Mouse (Mus musculus) forebrain, embryonic 15.5 days (tissue): ENCODE data around the gene Lnpep. TPM values are rescaled to one million over a fixed set of nuclear protein-coding genes. Genes with fewer than 3 reads are reported as not detected.

ENCODE experiments used
- ATAC-seq: fragments of 200-750 bp; cut with Nextera tagmentation; replicated peaks from 2 replicates; pipeline ENCODE4 v1.8.0; 2017; ENCODE audit warnings: mild to moderate bottlenecking, moderate TSS enrichment, moderate library complexity
- H3K27ac ChIP-seq: fragments of 300-500 bp; sonication (generic); replicated peaks from 2 replicates; pipeline ENCODE4 v1.5.1; 2015; ENCODE audit warnings: mild to moderate bottlenecking, inconsistent platforms
- H3K27me3 ChIP-seq: fragments of 300-500 bp; sonication (generic); 2 replicates; pipeline ENCODE4 v1.6.1; 2015; ENCODE audit warnings: inconsistent platforms
- H3K36me3 ChIP-seq: fragments of 300-500 bp; sonication (generic); 2 replicates; pipeline ENCODE4 v1.6.1; 2015; ENCODE audit warnings: mild to moderate bottlenecking, inconsistent platforms
- H3K4me1 ChIP-seq: fragments of 300-500 bp; sonication (generic); 2 replicates; pipeline ENCODE4 v1.6.1; 2015; ENCODE audit warnings: inconsistent platforms
- H3K4me2 ChIP-seq: fragments of 300-500 bp; sonication (generic); replicated peaks from 2 replicates; pipeline ENCODE4 v1.6.1; 2015; ENCODE audit warnings: mild to moderate bottlenecking, inconsistent platforms
- H3K4me3 ChIP-seq: fragments of 300-500 bp; sonication (generic); 2 replicates; pipeline ENCODE4 v1.5.1; 2015; ENCODE audit warnings: mild to moderate bottlenecking, inconsistent platforms
- H3K9ac ChIP-seq: fragments of 300-500 bp; sonication (generic); replicated peaks from 2 replicates; pipeline ENCODE4 v1.6.1; 2015; ENCODE audit warnings: mild to moderate bottlenecking, inconsistent platforms
- H3K9me3 ChIP-seq: fragments of 300-500 bp; sonication (generic); 2 replicates; pipeline ENCODE4 v1.6.1; 2016; ENCODE audit warnings: inconsistent platforms
- WGBS: fragments of 180-500 bp; shearing (Covaris S2); methylation state at CpG from one replicate; pipeline ENCODE4 v1.1.7; 2015; ENCODE audit warnings: mixed read lengths; 5-methylcytosine and 5-hydroxymethylcytosine counted together
- polyA plus RNA-seq: library from polyadenylated mRNA; unstranded; fragments of >200 nt; fragmentation: Nextera tagmentation; extraction: Ambion mirVana; gene quantifications from 2 replicates; pipeline ENCODE4 v1.2.1, GENCODE M21; 2015

Lnpep gene
- polyA plus RNA-seq, 1 experiment from 2014 or later, result 9.6 TPM

GRCm38 (mm10) chr17:17604554-17604953 is 20.3 kb downstream of the Lnpep start:
- H3K9ac ChIP-seq, result no peak overlapping the region
- H3K4me3 ChIP-seq, result no peak overlapping the region
- WGBS, result 83% methylated on average over 2 of the region's 2 CpGs
- H3K27me3 ChIP-seq, result no peaks in the 10 kb centered on the region
- H3K4me1 ChIP-seq, result peaks cover 43% of the 10 kb centered on the region
- H3K27ac ChIP-seq, result no peak overlapping the region
- no peak for ATAC-seq
- H3K36me3 ChIP-seq, result no peaks in the 10 kb centered on the region
- H3K4me2 ChIP-seq, result no peak overlapping the region
- no peaks in the 10 kb centered on the region for H3K9me3 ChIP-seq

- 84% methylated on average over 3 of the region's 3 CpGs for WGBS
- no peaks in the 10 kb centered on the region for H3K36me3 ChIP-seq
- H3K9ac ChIP-seq, result no peak overlapping the region
- H3K4me2 ChIP-seq, result no peak overlapping the region
- H3K27me3 ChIP-seq, result no peaks in the 10 kb centered on the region
- H3K9me3 ChIP-seq, result no peaks in the 10 kb centered on the region
- H3K4me1 ChIP-seq, result peaks cover 40% of the 10 kb centered on the region
- H3K4me3 ChIP-seq, result no peak overlapping the region
- no peak overlapping the region for H3K27ac ChIP-seq
- no peak for ATAC-seq
These were observed 21.2 kb downstream of the Lnpep start for GRCm38 (mm10) chr17:17603609-17604008.

GRCm38 (mm10) chr17:17602786-17603185 is 22.1 kb downstream of the Lnpep start:
- Histone ChIP-seq H3K4me3 (no peak overlapping the region), H3K4me2 (no peak overlapping the region), H3K36me3 (no peaks in the 10 kb centered on the region), H3K4me1 (peaks cover 33% of the 10 kb centered on the region), H3K27me3 (no peaks in the 10 kb centered on the region), H3K27ac (0 out of 2 replicates have a peak overlapping the region, but pooled peaks have one; percentile 42), H3K9ac (no peak overlapping the region), H3K9me3 (no peaks in the 10 kb centered on the region)
- no peak for ATAC-seq

- no peaks in the 10 kb centered on the region for H3K9me3 ChIP-seq
- no peak overlapping the region for H3K4me3 ChIP-seq
- no peak overlapping the region for H3K9ac ChIP-seq
- peak overlapping the region; percentile 42 for H3K27ac ChIP-seq
- no peaks in the 10 kb centered on the region for H3K36me3 ChIP-seq
- peak; percentile 77 for ATAC-seq
- no peaks in the 10 kb centered on the region for H3K27me3 ChIP-seq
- WGBS, result 27% methylated on average over 4 of the region's 4 CpGs
- H3K4me2 ChIP-seq, result no peak overlapping the region
- H3K4me1 ChIP-seq, result peaks cover 28% of the 10 kb centered on the region
These were observed 22.5 kb downstream of the Lnpep start for GRCm38 (mm10) chr17:17602330-17602729.

- H3K9me3 ChIP-seq, result no peaks in the 10 kb centered on the region
- peaks cover 28% of the 10 kb centered on the region for H3K4me1 ChIP-seq
- H3K36me3 ChIP-seq, result no peaks in the 10 kb centered on the region
- H3K27ac ChIP-seq, result peak overlapping the region; percentile 49
- ATAC-seq, result peak; percentile 85
- H3K27me3 ChIP-seq, result no peaks in the 10 kb centered on the region
- no peak overlapping the region for H3K4me3 ChIP-seq
- no peak overlapping the region for H3K9ac ChIP-seq
- 30% methylated on average over 3 of the region's 3 CpGs for WGBS
- H3K4me2 ChIP-seq, result no peak overlapping the region
These were observed 24.0 kb downstream of the Lnpep start for GRCm38 (mm10) chr17:17600804-17601252.

GRCm38 (mm10) chr17:17600001-17600400 is 24.8 kb downstream of the Lnpep start:
- H3K36me3 ChIP-seq, result no peaks in the 10 kb centered on the region
- H3K4me3 ChIP-seq, result no peak overlapping the region
- ATAC-seq, result no peak
- 58% methylated on average over 1 of the region's 1 CpGs for WGBS
- peaks cover 28% of the 10 kb centered on the region for H3K4me1 ChIP-seq
- no peak overlapping the region for H3K9ac ChIP-seq
- no peak overlapping the region for H3K4me2 ChIP-seq
- H3K27ac ChIP-seq, result peak overlapping the region; percentile 29; the same call in 1 of the 2 replicates
- no peaks in the 10 kb centered on the region for H3K9me3 ChIP-seq
- H3K27me3 ChIP-seq, result no peaks in the 10 kb centered on the region

- Histone ChIP-seq H3K4me1 (peaks cover 26% of the 10 kb centered on the region), H3K9me3 (no peaks in the 10 kb centered on the region), H3K4me2 (no peak overlapping the region), H3K27me3 (no peaks in the 10 kb centered on the region), H3K9ac (no peak overlapping the region), H3K36me3 (no peaks in the 10 kb centered on the region), H3K4me3 (no peak overlapping the region), H3K27ac (no peak overlapping the region)
- WGBS, result 95% methylated on average over 2 of the region's 2 CpGs
- no peak for ATAC-seq
These were observed 26.5 kb downstream of the Lnpep start for GRCm38 (mm10) chr17:17598355-17598754.

- H3K27ac ChIP-seq, result no peak overlapping the region
- no peaks in the 10 kb centered on the region for H3K36me3 ChIP-seq
- H3K4me3 ChIP-seq, result no peak overlapping the region
- no peaks in the 10 kb centered on the region for H3K27me3 ChIP-seq
- H3K4me1 ChIP-seq, result no peaks in the 10 kb centered on the region
- no peak overlapping the region for H3K9ac ChIP-seq
- H3K4me2 ChIP-seq, result no peak overlapping the region
- 49% methylated on average over 1 of the region's 1 CpGs for WGBS
- no peak for ATAC-seq
- no peaks in the 10 kb centered on the region for H3K9me3 ChIP-seq
These were observed 31.9 kb downstream of the Lnpep start for GRCm38 (mm10) chr17:17592926-17593325.

GRCm38 (mm10) chr17:17587333-17588047 is 37.4 kb downstream of the Lnpep start:
- Histone ChIP-seq H3K9ac (no peak overlapping the region), H3K4me1 (no peaks in the 10 kb centered on the region), H3K27me3 (no peaks in the 10 kb centered on the region), H3K4me3 (no peak overlapping the region), H3K27ac (no peak overlapping the region), H3K9me3 (no peaks in the 10 kb centered on the region), H3K4me2 (no peak overlapping the region), H3K36me3 (no peaks in the 10 kb centered on the region)
- 73% methylated on average over 7 of the region's 7 CpGs for WGBS
- ATAC-seq, result no peak

- WGBS, result 94% methylated on average over 4 of the region's 4 CpGs
- H3K9me3 ChIP-seq, result no peaks in the 10 kb centered on the region
- no peak overlapping the region for H3K4me3 ChIP-seq
- no peak overlapping the region for H3K4me2 ChIP-seq
- no peak for ATAC-seq
- H3K27me3 ChIP-seq, result no peaks in the 10 kb centered on the region
- no peaks in the 10 kb centered on the region for H3K4me1 ChIP-seq
- H3K36me3 ChIP-seq, result no peaks in the 10 kb centered on the region
- no peak overlapping the region for H3K9ac ChIP-seq
- H3K27ac ChIP-seq, result no peak overlapping the region
These were observed 39.7 kb downstream of the Lnpep start for GRCm38 (mm10) chr17:17585115-17585514.

- Histone ChIP-seq H3K36me3 (peaks cover under 1% of the 10 kb centered on the region; the same call in 1 of the 2 replicates), H3K27ac (no peak overlapping the region), H3K4me3 (no peak overlapping the region), H3K4me1 (no peaks in the 10 kb centered on the region), H3K27me3 (no peaks in the 10 kb centered on the region), H3K9me3 (no peaks in the 10 kb centered on the region), H3K9ac (no peak overlapping the region), H3K4me2 (no peak overlapping the region)
- WGBS, result 48% methylated on average over 2 of the region's 2 CpGs
- no peak for ATAC-seq
These were observed 41.0 kb downstream of the Lnpep start for GRCm38 (mm10) chr17:17583896-17584295.

- H3K9ac ChIP-seq, result no peak overlapping the region
- no peaks in the 10 kb centered on the region for H3K4me1 ChIP-seq
- peaks cover 8% of the 10 kb centered on the region for H3K36me3 ChIP-seq
- H3K27me3 ChIP-seq, result no peaks in the 10 kb centered on the region
- no peak overlapping the region for H3K27ac ChIP-seq
- no peak overlapping the region for H3K4me2 ChIP-seq
- ATAC-seq, result no peak
- H3K9me3 ChIP-seq, result no peaks in the 10 kb centered on the region
- 94% methylated on average over 3 of the region's 3 CpGs for WGBS
- H3K4me3 ChIP-seq, result no peak overlapping the region
These were observed 43.6 kb downstream of the Lnpep start for GRCm38 (mm10) chr17:17581234-17581633.

GRCm38 (mm10) chr17:17576399-17576798 is 48.5 kb downstream of the Lnpep start:
- Histone ChIP-seq H3K4me2 (no peak overlapping the region), H3K4me1 (no peaks in the 10 kb centered on the region), H3K9ac (no peak overlapping the region), H3K36me3 (peaks cover 33% of the 10 kb centered on the region), H3K9me3 (no peaks in the 10 kb centered on the region), H3K4me3 (no peak overlapping the region), H3K27ac (no peak overlapping the region), H3K27me3 (no peaks in the 10 kb centered on the region)
- 92% methylated on average over 9 of the region's 9 CpGs for WGBS
- ATAC-seq, result no peak
